Mouse (Mus musculus) WW6 (cell line): Measurements from ENCODE around the gene Olfr155.

ENCODE experiments used
- DNase-seq: peaks from one replicate; pipeline ENCODE4 v3.0.0-alpha.2; 2013; ENCODE audit warnings: low read depth, low spot score

Olfr155 gene

GRCm38 (mm10) chr4:43851265-43851664 lies at the start of gene Olfr155:
TSS of gene Olfr155 (plus strand) at chr4:43851565.
- DNase-seq = no peak

- DNase-seq = no peak
These were observed 28.3 kb upstream of the Olfr155 start for GRCm38 (mm10) chr4:43822896-43823550.

GRCm38 (mm10) chr4:43823845-43824337 lies 27.5 kb upstream of the Olfr155 start, which contains the start of gene Olfr156:
TSS of gene Olfr156 (minus strand) at chr4:43823895.
- DNase-seq = no peak

GRCm38 (mm10) chr4:43828806-43829205 lies 22.6 kb upstream of the Olfr155 start:
- no peak for DNase-seq

GRCm38 (mm10) chr4:43832031-43832430 lies 19.3 kb upstream of the Olfr155 start:
- DNase-seq = no peak

- no peak for DNase-seq
These were observed 17.6 kb upstream of the Olfr155 start for GRCm38 (mm10) chr4:43833752-43834151.

GRCm38 (mm10) chr4:43834749-43835148 lies 16.6 kb upstream of the Olfr155 start:
- DNase-seq = no peak

GRCm38 (mm10) chr4:43838326-43838725 lies 13.0 kb upstream of the Olfr155 start:
- DNase-seq = no peak

- no peak for DNase-seq
These were observed 11.3 kb upstream of the Olfr155 start, which contains the start of gene Olfr157 for GRCm38 (mm10) chr4:43840101-43840500. TSS of gene Olfr157 (minus strand) at chr4:43840201.

GRCm38 (mm10) chr4:43854101-43854500 lies 2.7 kb downstream of the Olfr155 start:
- DNase-seq = no peak

GRCm38 (mm10) chr4:43859886-43860285 lies 8.5 kb downstream of the Olfr155 start:
- DNase-seq = no peak

- peak; percentile 43 for DNase-seq
These were observed 9.6 kb downstream of the Olfr155 start for GRCm38 (mm10) chr4:43860744-43861519.

GRCm38 (mm10) chr4:43863298-43863697 lies 11.9 kb downstream of the Olfr155 start:
- no peak for DNase-seq

GRCm38 (mm10) chr4:43869821-43870220 lies 18.5 kb downstream of the Olfr155 start:
- DNase-seq = no peak

- DNase-seq = no peak
These were observed 23.1 kb downstream of the Olfr155 start for GRCm38 (mm10) chr4:43874501-43874900.

GRCm38 (mm10) chr4:43875160-43875918 lies 24.0 kb downstream of the Olfr155 start, which contains the start of gene Reck:
TSS of gene Reck (plus strand) at chr4:43875530.
- DNase-seq = peak; percentile 53

- no peak for DNase-seq
These were observed 24.6 kb downstream of the Olfr155 start for GRCm38 (mm10) chr4:43875919-43876411.

- DNase-seq = no peak
These were observed 25.9 kb downstream of the Olfr155 start for GRCm38 (mm10) chr4:43877230-43877629.

- DNase-seq = no peak
These were observed 26.9 kb downstream of the Olfr155 start for GRCm38 (mm10) chr4:43878121-43878776.

GRCm38 (mm10) chr4:43879566-43879965 lies 28.2 kb downstream of the Olfr155 start:
- no peak for DNase-seq

GRCm38 (mm10) chr4:43884196-43884595 lies 32.8 kb downstream of the Olfr155 start:
- no peak for DNase-seq
